Mouse (Mus musculus) heart, embryonic 11.5 days (tissue): ENCODE measurements at regions not wholly inside any gene's neighbourhood (a gene's known extent, or its start where the extent isn't known, plus 50 kb on each side); places are given as distances from the start of the nearest gene placed in this dataset.

Source experiments
- ATAC-seq: fragments of 200-750 bp; cut with Nextera tagmentation; replicated peaks from 2 replicates; pipeline ENCODE4 v1.8.0; 2017; ENCODE audit warnings: moderate library complexity; ENCODE audit not compliant: insufficient number of reproducible peaks, low FRiP score, low TSS enrichment
- H3K27ac ChIP-seq: fragments of 300-500 bp; sonication (generic); 2 replicates; pipeline ENCODE4 v1.5.1; 2014; ENCODE audit warnings: mild to moderate bottlenecking, low read depth, low read length
- H3K27me3 ChIP-seq: fragments of 300-500 bp; sonication (generic); 2 replicates; pipeline ENCODE4 v1.6.1; 2014; ENCODE audit warnings: mild to moderate bottlenecking, low read length, mixed read lengths; ENCODE audit not compliant: control insufficient read depth, insufficient read depth
- H3K36me3 ChIP-seq: fragments of 300-500 bp; sonication (generic); 2 replicates; pipeline ENCODE4 v1.6.1; 2014; ENCODE audit warnings: mild to moderate bottlenecking, low read length, moderate library complexity, mixed read lengths; ENCODE audit not compliant: control insufficient read depth, insufficient read depth
- H3K4me1 ChIP-seq: fragments of 300-500 bp; sonication (generic); 2 replicates; pipeline ENCODE4 v1.6.1; 2014; ENCODE audit warnings: low read length; ENCODE audit not compliant: control insufficient read depth, insufficient read depth
- H3K4me2 ChIP-seq: fragments of 300-500 bp; sonication (generic); 2 replicates; pipeline ENCODE4 v1.6.1; 2014; ENCODE audit warnings: mild to moderate bottlenecking, moderate library complexity
- H3K4me3 ChIP-seq: fragments of 300-500 bp; sonication (generic); 2 replicates; pipeline ENCODE4 v1.5.1; 2014; ENCODE audit warnings: low read depth, low read length
- H3K9ac ChIP-seq: fragments of 300-500 bp; sonication (generic); 2 replicates; pipeline ENCODE4 v1.6.1; 2014; ENCODE audit warnings: mild to moderate bottlenecking, low read depth, low read length, moderate library complexity
- H3K9me3 ChIP-seq: fragments of 300-500 bp; sonication (generic); replicated peaks from 2 replicates; pipeline ENCODE4 v1.6.1; 2016; ENCODE audit warnings: low read length; ENCODE audit not compliant: control insufficient read depth
- WGBS: fragments of 180-500 bp; shearing (Covaris S2); extraction: QIAGEN DNeasy Blood & Tissue Kit; methylation state at CpG from one replicate; pipeline ENCODE4 v1.1.7; 2014; ENCODE audit not compliant: insufficient replicate concordance; 5-methylcytosine and 5-hydroxymethylcytosine counted together

DNA sequence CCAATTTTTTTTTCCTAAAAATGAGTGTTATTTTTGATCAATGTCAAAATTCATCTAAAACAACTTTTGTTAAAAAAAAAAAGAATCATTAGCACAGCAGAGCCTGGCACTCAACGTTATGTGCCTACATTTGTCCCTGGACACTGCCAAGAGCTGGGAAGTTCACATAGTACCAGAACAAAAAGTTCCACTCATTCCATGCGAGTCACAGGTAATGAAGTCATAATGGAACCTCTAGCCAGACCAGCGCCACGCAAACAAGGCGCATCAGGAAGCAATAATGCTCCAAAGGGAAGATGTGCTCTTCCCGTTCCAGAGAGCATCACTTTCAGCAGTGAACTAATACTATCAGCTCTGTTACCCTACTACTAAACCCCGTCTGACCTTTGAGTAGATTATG is 257.0 kb upstream of the 1700056E22Rik start:
- H3K9ac ChIP-seq = no peak overlapping the region
- H3K4me2 ChIP-seq = no peak overlapping the region
- H3K4me3 ChIP-seq = no peak overlapping the region
- H3K36me3 ChIP-seq = no peaks in the 10 kb centered on the region
- H3K27ac ChIP-seq = no peak overlapping the region
- no peaks in the 10 kb centered on the region for H3K4me1 ChIP-seq
- no peak for ATAC-seq
- WGBS = 80% methylated on average over 7 of the region's 7 CpGs
- H3K9me3 ChIP-seq = no peaks in the 10 kb centered on the region
- H3K27me3 ChIP-seq = no peaks in the 10 kb centered on the region

DNA sequence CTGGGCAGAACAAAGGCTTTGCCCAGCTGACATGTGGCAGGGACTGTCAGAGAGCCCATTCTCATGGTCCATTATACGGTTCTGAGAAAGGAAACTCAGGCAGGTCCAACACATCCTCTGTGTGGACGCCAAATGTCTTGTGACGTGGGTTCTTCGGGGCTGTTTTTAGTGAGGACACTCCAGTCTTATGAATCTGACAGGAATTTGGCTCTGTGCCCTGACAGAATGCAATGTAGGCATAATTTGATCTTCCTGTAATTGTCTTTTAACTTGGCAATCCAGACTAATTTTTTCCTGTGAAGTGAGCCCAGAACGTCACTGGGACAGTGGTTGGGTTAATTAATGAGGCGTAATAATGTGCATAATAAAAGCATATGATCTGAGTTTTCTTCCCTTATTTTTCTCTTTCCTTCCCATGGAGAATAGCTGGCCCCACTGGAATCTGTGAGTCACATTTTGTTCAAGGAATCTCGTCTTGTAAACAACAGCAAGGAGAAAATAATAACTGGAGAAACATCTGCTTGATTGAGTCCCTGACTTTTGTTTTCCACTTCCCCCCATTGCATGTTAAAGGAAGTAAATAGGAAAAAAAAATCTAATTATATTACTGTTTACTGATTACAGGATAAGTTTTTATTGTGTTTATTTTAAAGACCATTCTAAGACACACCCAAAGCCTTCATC is 255.8 kb upstream of the 1700056E22Rik start:
- Histone ChIP-seq H3K9ac (no peak overlapping the region), H3K36me3 (no peaks in the 10 kb centered on the region), H3K4me1 (no peaks in the 10 kb centered on the region), H3K27ac (no peak overlapping the region), H3K9me3 (no peaks in the 10 kb centered on the region), H3K27me3 (no peaks in the 10 kb centered on the region), H3K4me3 (no peak overlapping the region), H3K4me2 (no peak overlapping the region)
- 62% methylated on average over 7 of the region's 7 CpGs for WGBS
- no peak for ATAC-seq

DNA sequence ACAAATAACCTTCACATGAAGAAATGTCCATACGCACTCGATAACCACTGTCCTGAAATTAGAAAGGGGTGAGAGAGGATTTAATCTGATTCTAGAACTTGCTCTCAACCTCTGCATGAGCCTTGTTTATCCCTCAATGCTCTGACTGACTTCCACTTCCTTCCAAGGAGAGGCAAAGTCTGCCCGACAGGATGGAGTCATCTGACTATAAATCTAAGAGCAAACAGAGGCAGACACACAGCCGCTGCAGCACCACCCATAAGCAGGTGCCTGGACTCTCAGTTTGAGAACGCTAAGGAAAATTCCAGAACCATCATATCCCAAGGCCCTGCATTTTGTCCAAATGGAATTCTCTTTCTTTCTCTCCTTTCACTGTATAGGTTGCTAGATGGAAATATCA is 247.7 kb upstream of the 1700056E22Rik start:
- Histone ChIP-seq H3K36me3 (no peaks in the 10 kb centered on the region), H3K4me2 (no peak overlapping the region), H3K4me3 (no peak overlapping the region), H3K27me3 (no peaks in the 10 kb centered on the region), H3K9ac (no peak overlapping the region), H3K27ac (no peak overlapping the region), H3K9me3 (no peaks in the 10 kb centered on the region), H3K4me1 (no peaks in the 10 kb centered on the region)
- 70% methylated on average over 5 of the region's 5 CpGs for WGBS
- no peak for ATAC-seq

DNA sequence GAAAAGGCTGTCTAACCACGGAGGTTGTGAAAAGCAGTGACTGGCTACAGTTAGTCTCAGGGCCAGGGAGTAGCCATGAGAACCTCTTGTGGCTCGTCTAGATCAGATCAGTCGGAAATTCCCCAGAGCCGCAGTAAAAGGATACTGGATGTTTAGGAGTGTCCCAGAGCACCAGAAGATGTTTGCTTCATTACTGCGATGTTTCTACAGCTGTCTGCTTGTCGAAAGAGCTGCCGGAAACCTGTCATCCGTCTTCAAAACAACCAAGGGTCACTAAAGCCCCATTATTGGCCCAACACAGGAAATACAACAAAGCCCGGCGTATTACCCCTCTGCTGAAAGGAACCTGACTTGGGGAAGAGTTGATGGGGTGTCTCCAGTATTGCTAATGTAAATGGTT is 245.2 kb upstream of the 1700056E22Rik start:
- H3K27ac ChIP-seq = no peak overlapping the region
- H3K27me3 ChIP-seq = no peaks in the 10 kb centered on the region
- H3K9ac ChIP-seq = no peak overlapping the region
- WGBS = 58% methylated on average over 10 of the region's 10 CpGs
- no peaks in the 10 kb centered on the region for H3K36me3 ChIP-seq
- no peaks in the 10 kb centered on the region for H3K9me3 ChIP-seq
- H3K4me2 ChIP-seq = no peak overlapping the region
- H3K4me3 ChIP-seq = no peak overlapping the region
- no peaks in the 10 kb centered on the region for H3K4me1 ChIP-seq
- ATAC-seq = no peak

DNA sequence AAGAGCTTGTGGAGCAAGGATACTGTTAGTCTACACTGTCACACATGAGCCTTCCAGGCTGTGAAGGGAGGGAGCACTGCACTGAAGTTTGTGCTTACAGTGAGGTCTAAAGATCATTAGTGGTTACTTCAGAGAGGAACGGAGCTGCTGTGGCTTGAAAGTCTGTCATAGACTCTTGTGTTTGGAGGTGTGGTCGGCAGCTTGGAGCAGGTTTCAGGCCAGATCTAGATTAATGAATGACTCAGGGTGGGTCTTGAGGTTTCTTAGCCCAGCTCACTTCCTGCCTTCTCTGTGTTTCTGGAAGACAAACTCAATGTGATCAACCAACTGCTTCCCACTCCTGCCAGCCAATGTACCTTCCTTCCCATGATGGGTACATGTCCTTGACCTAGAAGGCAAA is 242.9 kb upstream of the 1700056E22Rik start:
- ATAC-seq = no peak
- Histone ChIP-seq H3K4me3 (no peak overlapping the region), H3K4me2 (no peak overlapping the region), H3K9me3 (no peaks in the 10 kb centered on the region), H3K4me1 (no peaks in the 10 kb centered on the region), H3K36me3 (no peaks in the 10 kb centered on the region), H3K27me3 (0 out of 2 replicates have a peak, but pooled peaks cover 2% of the 10 kb centered on the region), H3K27ac (no peak overlapping the region), H3K9ac (no peak overlapping the region)
- 52% methylated on average over 2 of the region's 2 CpGs for WGBS

DNA sequence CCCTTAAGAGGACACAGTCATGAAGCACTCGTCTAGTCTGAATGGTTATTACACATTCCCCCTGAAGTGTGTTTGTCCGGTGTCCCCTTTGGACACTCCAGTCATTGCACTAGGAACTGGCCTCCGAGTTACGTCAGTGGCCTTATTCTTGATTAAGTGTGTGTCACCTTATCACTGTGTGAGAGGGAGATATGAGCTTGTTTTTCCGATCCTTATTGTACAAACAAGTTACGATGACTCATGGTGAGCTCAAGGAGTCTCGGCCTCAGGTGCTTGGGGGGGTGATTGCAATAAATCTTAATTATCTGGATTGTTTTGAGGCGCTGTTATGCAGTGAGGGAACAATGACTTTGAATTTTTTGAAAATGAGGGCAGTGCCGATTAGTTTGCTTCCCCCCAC is 241.8 kb upstream of the 1700056E22Rik start:
- ATAC-seq = no peak
- no peak overlapping the region for H3K27ac ChIP-seq

DNA sequence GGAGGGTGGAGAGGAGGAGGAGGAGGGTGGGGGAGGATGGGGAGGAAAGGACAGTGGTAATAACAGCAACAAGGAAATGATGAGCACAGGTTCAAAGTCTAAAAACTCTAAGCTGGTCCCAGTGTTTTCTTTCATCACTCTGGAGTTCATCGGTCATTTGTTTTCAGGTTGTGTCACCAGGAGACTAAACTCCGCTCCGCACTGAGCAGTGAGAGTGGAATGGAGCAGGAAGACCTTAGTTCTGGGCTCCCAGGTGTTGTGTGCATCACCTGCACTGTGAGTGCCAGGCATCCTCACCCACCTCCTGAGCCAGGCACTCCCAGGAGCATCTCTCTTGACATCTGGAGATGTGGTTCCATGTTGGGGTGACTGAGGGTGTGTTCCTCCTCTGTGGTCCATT is 241.3 kb upstream of the 1700056E22Rik start:
- WGBS = 86% methylated on average over 3 of the region's 3 CpGs
- Histone ChIP-seq H3K27me3 (0 out of 2 replicates have a peak, but pooled peaks cover 2% of the 10 kb centered on the region), H3K4me3 (no peak overlapping the region), H3K4me2 (no peak overlapping the region), H3K9ac (no peak overlapping the region), H3K9me3 (no peaks in the 10 kb centered on the region), H3K36me3 (no peaks in the 10 kb centered on the region), H3K4me1 (no peaks in the 10 kb centered on the region), H3K27ac (no peak overlapping the region)
- no peak for ATAC-seq

More for the DNA sequence above, 241.8 kb upstream of the 1700056E22Rik start:
- no peak overlapping the region for H3K9ac ChIP-seq
- no peak overlapping the region for H3K4me2 ChIP-seq
- no peaks in the 10 kb centered on the region for H3K4me1 ChIP-seq
- WGBS = 46% methylated on average over 9 of the region's 9 CpGs
- H3K4me3 ChIP-seq = no peak overlapping the region
- H3K27me3 ChIP-seq = 0 out of 2 replicates have a peak, but pooled peaks cover 2% of the 10 kb centered on the region
- H3K9me3 ChIP-seq = no peaks in the 10 kb centered on the region
- no peaks in the 10 kb centered on the region for H3K36me3 ChIP-seq

DNA sequence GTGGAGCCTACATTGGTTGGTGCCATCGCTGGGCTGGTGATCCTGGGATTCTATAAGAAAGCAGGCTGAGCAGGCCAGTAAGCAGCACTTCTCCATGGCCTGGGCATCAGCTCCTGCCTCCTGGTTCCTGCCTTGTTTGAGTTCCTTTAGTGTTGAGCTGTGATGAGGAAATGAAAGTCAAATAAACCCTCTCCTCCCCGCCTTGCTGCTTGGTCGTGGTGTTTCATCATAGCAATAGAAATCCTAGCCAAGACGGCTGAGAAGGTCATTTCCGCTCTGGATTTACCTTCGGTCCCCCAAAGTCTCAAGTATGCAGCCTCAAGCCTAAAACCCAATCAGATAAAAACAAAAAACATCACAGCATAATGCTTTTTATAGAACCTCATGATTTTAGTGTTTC is 240.6 kb upstream of the 1700056E22Rik start:
- no peaks in the 10 kb centered on the region for H3K4me1 ChIP-seq
- H3K4me3 ChIP-seq = no peak overlapping the region
- H3K9me3 ChIP-seq = no peaks in the 10 kb centered on the region
- H3K27ac ChIP-seq = no peak overlapping the region
- WGBS = 82% methylated on average over 6 of the region's 6 CpGs
- ATAC-seq = no peak
- H3K9ac ChIP-seq = no peak overlapping the region
- H3K27me3 ChIP-seq = 0 out of 2 replicates have a peak, but pooled peaks cover 2% of the 10 kb centered on the region
- H3K4me2 ChIP-seq = no peak overlapping the region
- H3K36me3 ChIP-seq = no peaks in the 10 kb centered on the region

DNA sequence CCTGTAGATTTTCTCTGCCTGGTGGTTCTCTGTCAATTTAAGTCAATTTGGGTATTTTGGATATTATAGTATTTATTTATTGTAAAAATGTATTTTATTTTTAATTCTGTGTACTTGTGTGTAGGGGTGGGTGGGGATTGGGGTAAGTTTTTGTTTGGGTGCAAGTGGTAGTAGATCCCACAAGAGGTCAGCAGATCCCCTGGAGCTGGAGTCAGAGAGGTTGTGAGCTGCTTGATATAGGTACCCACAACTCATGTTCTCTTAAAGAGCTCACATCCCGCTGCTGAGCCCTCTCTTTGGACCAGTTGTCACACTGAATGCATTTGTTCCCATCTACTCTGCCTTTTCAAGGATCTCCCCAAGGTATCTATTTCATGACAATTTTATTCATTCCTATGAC is 239.6 kb upstream of the 1700056E22Rik start:
- H3K4me3 ChIP-seq = no peak overlapping the region
- ATAC-seq = no peak
- no peak overlapping the region for H3K9ac ChIP-seq
- no peaks in the 10 kb centered on the region for H3K36me3 ChIP-seq
- 54% methylated on average over 1 of the region's 1 CpGs for WGBS
- no peak overlapping the region for H3K4me2 ChIP-seq
- H3K27ac ChIP-seq = no peak overlapping the region
- H3K4me1 ChIP-seq = no peaks in the 10 kb centered on the region
- 0 out of 2 replicates have a peak, but pooled peaks cover 2% of the 10 kb centered on the region for H3K27me3 ChIP-seq
- H3K9me3 ChIP-seq = no peaks in the 10 kb centered on the region
